Mouse (Mus musculus) inflammation-experienced regulatory T-cells, adult 6 months (primary cell): ENCODE results near the gene Sec22b. TPM values are rescaled to one million over a fixed set of nuclear protein-coding genes. Genes with fewer than 3 reads are reported as not detected.

Experiments
- polyA plus RNA-seq, 3 experiments: library from polyadenylated mRNA; unstranded; fragments of 100-300 nt; shearing (Covaris generic); gene quantifications; one replicate each; pipeline ENCODE4 v1.2.1; 2017

Sec22b gene
- polyA plus RNA-seq, 3 experiments from 2014 or later: 74.0 to 102 (median 82.1) TPM

Other genes with a start within 250 kb of the Sec22b start
- gene Prkab2, start 243.0 kb upstream of the Sec22b start, polyA plus RNA-seq: 1 to 10 TPM; 1.6 to 3.5 (median 2.4) TPM
- not detected for gene Gm17651, start 226.5 kb upstream of the Sec22b start, polyA plus RNA-seq
- 10 to 100 TPM in 2 of 3 experiments, 1 to 10 TPM in 1; 9.1 to 13.1 (median 11.2) TPM for gene Pde4dip, start 12.5 kb upstream of the Sec22b start, polyA plus RNA-seq
- gene Notch2, start 112.3 kb downstream of the Sec22b start, polyA plus RNA-seq: 10 to 100 TPM; 13.2 to 20.4 (median 15.1) TPM